Mouse (Mus musculus): ENCODE data around the gene Opalin.

Opalin gene

DNA sequence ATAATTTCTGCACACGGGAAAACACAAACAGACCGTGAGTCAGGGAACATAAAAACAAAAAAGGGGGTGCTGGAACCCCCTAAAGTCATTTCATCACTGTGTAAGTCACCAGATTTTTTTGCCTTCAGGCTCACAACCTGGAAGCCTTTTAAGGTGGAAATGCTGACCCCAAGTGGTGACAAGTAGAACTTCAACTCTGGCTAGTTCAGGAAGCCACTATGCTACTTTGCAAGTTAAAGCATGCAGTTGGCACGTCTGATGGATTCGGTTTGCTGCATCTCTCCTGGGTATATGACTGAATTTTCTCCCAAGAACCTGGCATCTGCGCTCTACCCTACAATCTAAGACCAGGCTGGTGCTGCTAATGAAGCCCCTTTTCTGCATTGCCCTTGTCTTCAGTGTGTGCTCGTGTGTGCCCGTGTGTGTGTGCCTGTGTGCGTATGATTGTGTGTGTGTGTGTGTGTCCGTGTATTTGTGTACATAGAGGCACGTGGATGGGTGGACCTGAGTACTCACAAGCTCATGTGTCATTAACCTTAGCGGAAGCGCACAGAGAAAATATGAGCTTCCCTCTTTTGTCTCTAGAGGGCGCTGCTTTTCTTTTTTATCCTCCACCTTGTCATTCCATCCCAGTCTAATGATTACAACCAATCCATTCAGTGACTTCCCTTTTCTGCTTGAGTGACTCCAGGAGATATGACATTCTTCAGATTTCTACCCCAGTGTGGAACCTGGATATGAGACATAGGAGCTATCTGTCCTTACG is 60.8 kb downstream of the Opalin start:
- DNase-seq (ENCODE audit: inconsistent ontology term), result peak; percentile 54

DNA sequence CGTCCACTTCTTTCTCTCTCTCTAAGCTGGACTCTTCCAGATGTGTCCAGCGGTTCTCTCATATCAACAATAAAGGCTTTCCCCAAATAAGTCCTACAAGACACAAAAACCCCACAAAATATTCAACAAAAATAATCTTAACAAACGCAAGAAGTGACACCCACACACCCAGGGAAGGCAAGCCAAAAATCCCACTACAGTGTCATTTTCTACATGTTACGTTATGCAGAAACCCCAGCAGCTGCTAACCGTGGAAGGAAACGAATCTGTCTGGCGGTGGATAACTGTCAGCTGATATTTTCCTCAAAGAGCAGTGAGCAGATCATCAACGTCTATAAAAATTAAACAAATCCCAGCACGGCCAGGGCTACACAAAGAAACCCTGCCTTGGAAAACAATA is 62.9 kb downstream of the Opalin start:
- DNase-seq (ENCODE audit: inconsistent ontology term), result no peak

DNA sequence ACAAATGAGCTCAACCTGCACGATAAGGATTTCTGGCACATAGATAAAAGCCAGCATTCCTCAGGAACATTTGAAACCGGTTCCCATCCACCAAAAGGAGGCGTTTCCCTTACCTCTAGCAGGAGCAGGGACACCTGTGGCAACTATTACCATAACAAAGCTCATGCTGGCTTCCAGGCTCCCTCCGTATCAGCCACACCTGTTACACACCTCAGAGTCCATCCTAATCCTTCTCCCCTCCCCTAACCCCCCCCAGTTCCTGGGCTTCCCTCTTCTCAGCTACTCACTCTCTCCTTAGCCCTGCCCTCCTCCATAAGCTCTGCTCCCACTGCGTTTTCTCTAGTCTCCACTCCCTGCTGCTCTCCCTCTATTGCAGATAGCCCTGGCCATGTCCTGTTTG is 63.3 kb downstream of the Opalin start:
- DNase-seq (ENCODE audit: inconsistent ontology term), result no peak
